ENCODE assay signal across 8 mouse cellular contexts in genomic region chr4:132411322-132412094, GRCm38 (mm10). TPM values are rescaled to one million over a fixed set of nuclear protein-coding genes. Genes with fewer than 3 reads are reported as not detected.
DNase-seq lines count a peak whose midpoint lies in the region; ATAC-seq and TF ChIP-seq lines count a peak whose summit lies in the region.

No protein-coding gene starts in this region.

- 54% methylated on average over 8 of the region's 8 CpGs for WGBS in spleen, adult 2 months
- 45% methylated on average over 8 of the region's 8 CpGs for WGBS in liver, embryonic 11.5 days

- no peak overlapping the region for H3K27ac ChIP-seq in spleen, adult 2 months (ENCODE audit: insufficient read depth, low read length)
- H3K27ac ChIP-seq in liver, embryonic 11.5 days (ENCODE audit: low read depth, low read length), result no peak overlapping the region

- no peak for TF ChIP-seq POLR2A in spleen, adult 2 months (IDR thresholded peaks at IDR 0.05; ENCODE audit: low read depth, low read length)

- H3K27me3 ChIP-seq in spleen, adult 2 months (ENCODE audit: control insufficient read depth, insufficient read depth, low read length), result no peaks in the 10 kb centered on the region
- no peaks in the 10 kb centered on the region for H3K27me3 ChIP-seq in liver, embryonic 11.5 days (replicated peaks; ENCODE audit: control insufficient read depth, insufficient read depth, low read length)

- no peaks in the 10 kb centered on the region for H3K9me3 ChIP-seq in liver, embryonic 11.5 days (ENCODE audit: control insufficient read depth, low read length)

- no peak overlapping the region for H3K4me3 ChIP-seq in spleen, adult 2 months (ENCODE audit: extremely low read depth, insufficient read depth, insufficient read length)
- H3K4me3 ChIP-seq in liver, embryonic 11.5 days (ENCODE audit: low read depth, low read length), result no peak overlapping the region

- no peak overlapping the region for H3K9ac ChIP-seq in liver, embryonic 11.5 days (ENCODE audit: low read depth, low read length)

- H3K4me2 ChIP-seq in liver, embryonic 11.5 days, result no peak overlapping the region

- peak; percentile 51 for DNase-seq in adrenal gland, postnatal 14 days
- DNase-seq in adrenal gland, adult 2 months, result no peak
- peak in 1 of 2 experiments; percentile 32 for DNase-seq in spleen, adult 2 months (ENCODE audit: low read depth in 1 of 2, low spot score in 2 of 2)
- DNase-seq in spleen, adult 12 weeks (ENCODE audit: low spot score), result no peak
- DNase-seq in heart, adult 9 months (ENCODE audit: low spot score in 2 of 2), result peak; percentile 50 to 63
- DNase-seq in liver, embryonic 11.5 days (ENCODE audit: low spot score), result no peak
- DNase-seq in retina, postnatal 7 days (ENCODE audit: low read depth, low spot score), result peak; percentile 25
- no peak for DNase-seq in urinary bladder, postnatal 36 days (ENCODE audit: low spot score in 2 of 2)

- ATAC-seq in liver, embryonic 11.5 days (replicated peaks; ENCODE audit: low FRiP score), result peak; percentile 67; the same call in 1 of the 2 replicates

- 0 out of 2 replicates have a peak, but pooled peaks have one; percentile 10 for TF ChIP-seq CTCF in spleen, adult 2 months (IDR thresholded peaks at IDR 0.05; ENCODE audit: extremely low read depth, insufficient read depth, insufficient read length, insufficient replicate concordance)

- no peaks in the 10 kb centered on the region for H3K4me1 ChIP-seq in spleen, adult 2 months (ENCODE audit: control insufficient read depth, insufficient read depth, insufficient read length)
- peaks cover 4% of the 10 kb centered on the region; the same call in 1 of the 2 replicates for H3K4me1 ChIP-seq in liver, embryonic 11.5 days (replicated peaks; ENCODE audit: control insufficient read depth, insufficient read depth, low read length)

- no peaks in the 10 kb centered on the region for H3K36me3 ChIP-seq in spleen, adult 2 months (ENCODE audit: control insufficient read depth, insufficient read depth, low read length)
- no peaks in the 10 kb centered on the region; the same call in 1 of the 2 replicates for H3K36me3 ChIP-seq in liver, embryonic 11.5 days (ENCODE audit: control insufficient read depth, insufficient read depth, low read length)

RNA-seq across cellular contexts. Expression of gene Phactr4, which starts 10.8 kb away (rescaled TPM):
- 40.3 and 46.2 TPM in 2 replicates for total RNA-seq in adrenal gland, postnatal 14 days (2021)
- 10 to 100 TPM; 47.0 to 79.3 TPM for total RNA-seq in adrenal gland, adult 2 months (2021)
- polyA plus RNA-seq in adrenal gland, adult 2 months (2012; rRNA removed), result 8.9 and 12.5 TPM in 2 replicates
- polyA plus RNA-seq in spleen, adult 2 months (2012; rRNA removed), result 5.5 and 5.7 TPM in 2 replicates
- 30.9 and 32.4 TPM in 2 replicates for polyA plus RNA-seq in liver, embryonic 11.5 days (2014; fragmentation: Nextera tagmentation; extraction: Ambion mirVana)

RNA-seq across cellular contexts. Expression of gene Med18, which starts 52.2 kb away (rescaled TPM):
- 7.8 and 10.7 TPM in 2 replicates for total RNA-seq in adrenal gland, postnatal 14 days (2021)
- 1 to 10 TPM; 7.1 to 7.9 TPM for total RNA-seq in adrenal gland, adult 2 months (2021)
- 1.5 and 2.2 TPM in 2 replicates for polyA plus RNA-seq in adrenal gland, adult 2 months (2012; rRNA removed)
- polyA plus RNA-seq in spleen, adult 2 months (2012; rRNA removed), result 3.0 and 3.7 TPM in 2 replicates
- polyA plus RNA-seq in liver, embryonic 11.5 days (2014; fragmentation: Nextera tagmentation; extraction: Ambion mirVana), result 24.6 and 24.7 TPM in 2 replicates

RNA-seq across cellular contexts. Expression of gene Rcc1, which starts 58.1 kb away (rescaled TPM):
- total RNA-seq in adrenal gland, postnatal 14 days (2021), result 20.6 and 24.9 TPM in 2 replicates
- total RNA-seq in adrenal gland, adult 2 months (2021), result 10 to 100 TPM; 12.4 to 16.9 TPM
- 4.3 TPM in 2 replicates for polyA plus RNA-seq in adrenal gland, adult 2 months (2012; rRNA removed)
- 10.5 and 11.5 TPM in 2 replicates for polyA plus RNA-seq in spleen, adult 2 months (2012; rRNA removed)
- polyA plus RNA-seq in liver, embryonic 11.5 days (2014; fragmentation: Nextera tagmentation; extraction: Ambion mirVana), result 99.8 and 105 TPM in 2 replicates

Comparison
In these comparisons a context has a peak if more than half of its experiments do, and no peak if none do; other contexts are left out.
1. DNase-seq: peak in adrenal gland, postnatal 14 days (single experiment), heart, adult 9 months (2 of 2) and retina, postnatal 7 days (single experiment); none in adrenal gland, adult 2 months (single experiment), spleen, adult 12 weeks (single experiment), liver, embryonic 11.5 days (single experiment) and urinary bladder, postnatal 36 days (0 of 2).